Mouse (Mus musculus) gastrocnemius, adult 8-10 months (tissue): ENCODE data around the gene Zcchc24. TPM values are rescaled to one million over a fixed set of nuclear protein-coding genes. Genes with fewer than 3 reads are reported as not detected.

Source experiments
- DNase-seq, 2 experiments: peaks; one replicate each; pipeline ENCODE4 v3.0.0; 2022; ENCODE audit warnings: low spot score in 2 of 2
- total RNA-seq, 4 experiments: library from RNA; stranded (reverse); gene quantifications; 2 replicates each; pipeline ENCODE4 v1.2.4; 2022

Zcchc24 gene
- total RNA-seq, 4 experiments from 2014 or later: 54.4 to 82.7 (median 64.0) TPM

GRCm38 (mm10) chr14:25780601-25781000, 11.8 kb upstream of the Zcchc24 start:
- DNase-seq: no peak

- no peak for DNase-seq
These were observed 7.5 kb upstream of the Zcchc24 start for GRCm38 (mm10) chr14:25776294-25776693.

GRCm38 (mm10) chr14:25774100-25774499, 5.3 kb upstream of the Zcchc24 start:
- DNase-seq: peak in 1 of 2 experiments; percentile 53

- no peak for DNase-seq
These were observed 4.2 kb upstream of the Zcchc24 start for GRCm38 (mm10) chr14:25773039-25773438.

GRCm38 (mm10) chr14:25769626-25770306, 927 bp upstream of the Zcchc24 start:
- no peak for DNase-seq

- peak; percentile 59 to 74 for DNase-seq
These were observed 462 bp downstream of the Zcchc24 start for GRCm38 (mm10) chr14:25768261-25768893.

- no peak for DNase-seq
These were observed 1.1 kb downstream of the Zcchc24 start for GRCm38 (mm10) chr14:25767725-25768203.

GRCm38 (mm10) chr14:25766441-25766840, 2.4 kb downstream of the Zcchc24 start:
- DNase-seq: no peak

- DNase-seq: no peak
These were observed 2.9 kb downstream of the Zcchc24 start for GRCm38 (mm10) chr14:25765921-25766320.

GRCm38 (mm10) chr14:25765146-25765545, 3.7 kb downstream of the Zcchc24 start:
- DNase-seq: no peak

GRCm38 (mm10) chr14:25761184-25761583, 7.7 kb downstream of the Zcchc24 start:
- DNase-seq: no peak

GRCm38 (mm10) chr14:25759981-25760537, 8.8 kb downstream of the Zcchc24 start:
- no peak for DNase-seq

GRCm38 (mm10) chr14:25759551-25759950, 9.3 kb downstream of the Zcchc24 start:
- no peak for DNase-seq

- DNase-seq: peak in 1 of 2 experiments; percentile 66
These were observed 10.9 kb downstream of the Zcchc24 start for GRCm38 (mm10) chr14:25757917-25758316.

GRCm38 (mm10) chr14:25756385-25756990, 12.4 kb downstream of the Zcchc24 start:
- DNase-seq: no peak

- DNase-seq: no peak
These were observed 13.3 kb downstream of the Zcchc24 start for GRCm38 (mm10) chr14:25755541-25755940.

- DNase-seq: no peak
These were observed 14.0 kb downstream of the Zcchc24 start for GRCm38 (mm10) chr14:25754531-25755484.

GRCm38 (mm10) chr14:25753021-25753420, 15.8 kb downstream of the Zcchc24 start:
- DNase-seq: peak; percentile 68 to 82

- no peak for DNase-seq
These were observed 17.8 kb downstream of the Zcchc24 start for GRCm38 (mm10) chr14:25751067-25751466.

GRCm38 (mm10) chr14:25750448-25751015, 18.3 kb downstream of the Zcchc24 start:
- peak; percentile 57 to 74 for DNase-seq
